Mouse (Mus musculus) liver, embryonic 12.5 days (tissue): Measurements from ENCODE around the gene Pkd1l1. TPM values are rescaled to one million over a fixed set of nuclear protein-coding genes. Genes with fewer than 3 reads are reported as not detected.

Experiments
- ATAC-seq: fragments of 200-750 bp; cut with Nextera tagmentation; 2 replicates; pipeline ENCODE4 v1.8.0; 2017; ENCODE audit warnings: moderate number of reproducible peaks, mild to moderate bottlenecking, moderate library complexity
- H3K27ac ChIP-seq: fragments of 300-500 bp; sonication (generic); 2 replicates; pipeline ENCODE4 v1.5.1; 2016; ENCODE audit warnings: mild to moderate bottlenecking
- H3K27me3 ChIP-seq: fragments of 300-500 bp; sonication (generic); replicated peaks from 2 replicates; pipeline ENCODE4 v1.6.1; 2016; ENCODE audit warnings: mild to moderate bottlenecking, moderate library complexity
- H3K36me3 ChIP-seq: fragments of 300-500 bp; sonication (generic); 2 replicates; pipeline ENCODE4 v1.6.1; 2016; ENCODE audit warnings: mild to moderate bottlenecking, moderate library complexity
- H3K4me1 ChIP-seq: fragments of 300-500 bp; sonication (generic); 2 replicates; pipeline ENCODE4 v1.6.1; 2016
- H3K4me2 ChIP-seq: fragments of 300-500 bp; sonication (generic); 2 replicates; pipeline ENCODE4 v1.6.1; 2016; ENCODE audit warnings: mild to moderate bottlenecking, moderate library complexity
- H3K4me3 ChIP-seq: fragments of 300-500 bp; sonication (generic); 2 replicates; pipeline ENCODE4 v1.5.1; 2016; ENCODE audit warnings: mild to moderate bottlenecking, moderate library complexity
- H3K9ac ChIP-seq: fragments of 300-500 bp; sonication (generic); 2 replicates; pipeline ENCODE4 v1.6.1; 2016; ENCODE audit warnings: mild to moderate bottlenecking, moderate library complexity
- H3K9me3 ChIP-seq: fragments of 300-500 bp; sonication (generic); replicated peaks from 2 replicates; pipeline ENCODE4 v1.6.1; 2016; ENCODE audit warnings: mild to moderate bottlenecking, moderate library complexity
- WGBS: fragments of 180-500 bp; shearing (Covaris S2); methylation state at CpG from one replicate; pipeline ENCODE4 v1.1.7; 2016; ENCODE audit not compliant: insufficient replicate concordance; 5-methylcytosine and 5-hydroxymethylcytosine counted together
- polyA plus RNA-seq: library from polyadenylated mRNA; unstranded; fragments of >200 nt; fragmentation: Nextera tagmentation; extraction: Ambion mirVana; gene quantifications from 2 replicates; pipeline ENCODE4 v1.2.1, GENCODE M21; 2016

Pkd1l1 gene
- polyA plus RNA-seq, 1 experiment from 2014 or later = 0.06 TPM

GRCm38 (mm10) chr11:8972093-8972492, 973 bp downstream of the Pkd1l1 start:
- peak overlapping the region; percentile 57; the same call in 1 of the 2 replicates for H3K27ac ChIP-seq
- no peak overlapping the region for H3K4me3 ChIP-seq
- H3K9me3 ChIP-seq = no peaks in the 10 kb centered on the region
- WGBS = 49% methylated on average over 6 of the region's 6 CpGs
- H3K27me3 ChIP-seq = 0 out of 2 replicates have a peak, but pooled peaks cover 7% of the 10 kb centered on the region
- peak; percentile 79 for ATAC-seq
- H3K4me1 ChIP-seq = peaks cover 45% of the 10 kb centered on the region
- H3K4me2 ChIP-seq = peak overlapping the region; percentile 21
- H3K9ac ChIP-seq = no peak overlapping the region
- no peaks in the 10 kb centered on the region for H3K36me3 ChIP-seq

DNA sequence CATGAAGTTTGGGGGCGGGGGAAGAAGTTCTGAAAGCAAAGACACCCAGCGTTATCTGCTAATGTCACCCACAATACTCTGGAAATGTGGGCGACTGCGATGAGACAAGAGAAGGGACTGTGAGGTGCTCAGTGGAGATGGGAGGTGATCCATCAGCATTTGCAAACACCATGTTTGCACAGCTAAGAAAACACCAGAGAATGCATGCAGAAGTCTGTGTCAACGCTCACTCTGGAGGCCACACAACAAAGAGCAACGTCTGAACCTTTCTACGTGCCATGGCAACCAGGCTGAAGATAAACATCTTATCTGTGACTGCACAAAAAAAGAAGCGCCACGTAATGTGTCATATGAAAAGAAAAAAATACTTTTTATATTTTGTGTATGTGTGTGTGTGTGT, 2.6 kb downstream of the Pkd1l1 start:
- Histone ChIP-seq H3K4me1 (peaks cover 45% of the 10 kb centered on the region), H3K4me2 (peak overlapping the region; percentile 49), H3K27ac (peak overlapping the region; percentile 64), H3K9me3 (no peaks in the 10 kb centered on the region), H3K4me3 (peak overlapping the region; percentile 28), H3K9ac (no peak overlapping the region), H3K27me3 (0 out of 2 replicates have a peak, but pooled peaks cover 7% of the 10 kb centered on the region), H3K36me3 (no peaks in the 10 kb centered on the region)
- peak; percentile 83 for ATAC-seq
- 39% methylated on average over 9 of the region's 9 CpGs for WGBS

GRCm38 (mm10) chr11:8968094-8968493, 5.0 kb downstream of the Pkd1l1 start:
- H3K4me1 ChIP-seq = peaks cover 45% of the 10 kb centered on the region
- H3K4me3 ChIP-seq = no peak overlapping the region
- no peak overlapping the region for H3K27ac ChIP-seq
- no peaks in the 10 kb centered on the region for H3K27me3 ChIP-seq
- H3K9me3 ChIP-seq = no peaks in the 10 kb centered on the region
- WGBS = 76% methylated on average over 7 of the region's 7 CpGs
- H3K9ac ChIP-seq = no peak overlapping the region
- peak overlapping the region; percentile 25; the same call in 1 of the 2 replicates for H3K4me2 ChIP-seq
- peak; percentile 59 for ATAC-seq
- H3K36me3 ChIP-seq = no peaks in the 10 kb centered on the region

DNA sequence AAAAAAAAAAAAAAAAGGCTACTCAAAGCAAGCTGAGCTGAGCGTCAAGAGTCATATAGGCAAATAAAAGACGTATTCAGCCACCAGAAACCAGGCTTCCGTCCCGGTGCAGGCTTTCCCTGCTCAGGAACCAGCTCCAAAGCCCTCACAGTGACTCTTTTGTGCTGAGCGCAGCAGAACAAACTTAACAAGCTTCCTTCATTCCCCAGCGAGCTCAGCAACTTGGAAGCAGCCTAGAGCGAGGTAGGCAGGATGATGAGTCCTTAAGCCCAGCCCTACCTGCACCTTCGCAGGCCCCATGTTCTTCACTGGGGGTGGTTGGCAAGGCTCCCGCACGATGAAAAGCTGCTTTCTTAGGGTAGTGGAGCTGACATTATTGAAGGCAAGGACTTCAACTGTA, 14.5 kb downstream of the Pkd1l1 start:
- H3K4me3 ChIP-seq = no peak overlapping the region
- no peak overlapping the region for H3K4me2 ChIP-seq
- H3K27ac ChIP-seq = no peak overlapping the region
- 68% methylated on average over 10 of the region's 10 CpGs for WGBS
- no peaks in the 10 kb centered on the region for H3K9me3 ChIP-seq
- no peaks in the 10 kb centered on the region for H3K36me3 ChIP-seq
- H3K9ac ChIP-seq = no peak overlapping the region
- no peaks in the 10 kb centered on the region for H3K27me3 ChIP-seq
- no peaks in the 10 kb centered on the region for H3K4me1 ChIP-seq
- no peak for ATAC-seq

DNA sequence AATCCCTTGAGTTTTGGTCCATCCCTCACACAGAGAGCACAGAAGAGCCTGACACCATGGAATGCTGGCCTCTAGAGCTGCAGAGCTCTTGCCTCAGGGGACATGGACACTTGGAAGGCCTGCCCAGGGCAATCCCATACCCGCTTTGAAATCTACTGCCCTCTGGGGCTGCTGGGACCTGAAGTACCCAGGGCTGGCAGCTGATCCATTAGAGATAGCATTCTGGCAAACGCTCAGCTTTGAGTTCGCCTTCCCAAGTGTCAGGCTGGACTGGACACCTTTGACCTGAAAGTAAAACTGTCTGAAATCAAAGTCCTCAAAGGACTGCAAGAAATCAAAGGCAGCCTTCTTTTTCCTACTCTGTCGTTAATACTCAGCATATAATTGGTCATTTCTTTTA, 15.0 kb downstream of the Pkd1l1 start:
- H3K27ac ChIP-seq = no peak overlapping the region
- H3K4me3 ChIP-seq = no peak overlapping the region
- no peak for ATAC-seq
- H3K9me3 ChIP-seq = no peaks in the 10 kb centered on the region
- no peak overlapping the region for H3K9ac ChIP-seq
- no peak overlapping the region for H3K4me2 ChIP-seq
- 64% methylated on average over 4 of the region's 4 CpGs for WGBS
- no peaks in the 10 kb centered on the region for H3K27me3 ChIP-seq
- H3K36me3 ChIP-seq = no peaks in the 10 kb centered on the region
- H3K4me1 ChIP-seq = no peaks in the 10 kb centered on the region

GRCm38 (mm10) chr11:8957023-8957422, 16.0 kb downstream of the Pkd1l1 start:
- H3K27ac ChIP-seq = no peak overlapping the region
- no peak overlapping the region for H3K4me2 ChIP-seq
- H3K9me3 ChIP-seq = no peaks in the 10 kb centered on the region
- no peak overlapping the region for H3K4me3 ChIP-seq
- 50% methylated on average over 6 of the region's 6 CpGs for WGBS
- H3K36me3 ChIP-seq = no peaks in the 10 kb centered on the region
- H3K4me1 ChIP-seq = no peaks in the 10 kb centered on the region
- H3K27me3 ChIP-seq = no peaks in the 10 kb centered on the region
- ATAC-seq = no peak
- H3K9ac ChIP-seq = no peak overlapping the region

- Histone ChIP-seq H3K27me3 (no peaks in the 10 kb centered on the region), H3K4me3 (no peak overlapping the region), H3K4me2 (no peak overlapping the region), H3K27ac (no peak overlapping the region), H3K36me3 (no peaks in the 10 kb centered on the region), H3K4me1 (no peaks in the 10 kb centered on the region), H3K9me3 (no peaks in the 10 kb centered on the region), H3K9ac (no peak overlapping the region)
- WGBS = 10% methylated on average over 1 of the region's 1 CpGs
- ATAC-seq = no peak
These were observed 17.4 kb downstream of the Pkd1l1 start for GRCm38 (mm10) chr11:8955678-8956077.

DNA sequence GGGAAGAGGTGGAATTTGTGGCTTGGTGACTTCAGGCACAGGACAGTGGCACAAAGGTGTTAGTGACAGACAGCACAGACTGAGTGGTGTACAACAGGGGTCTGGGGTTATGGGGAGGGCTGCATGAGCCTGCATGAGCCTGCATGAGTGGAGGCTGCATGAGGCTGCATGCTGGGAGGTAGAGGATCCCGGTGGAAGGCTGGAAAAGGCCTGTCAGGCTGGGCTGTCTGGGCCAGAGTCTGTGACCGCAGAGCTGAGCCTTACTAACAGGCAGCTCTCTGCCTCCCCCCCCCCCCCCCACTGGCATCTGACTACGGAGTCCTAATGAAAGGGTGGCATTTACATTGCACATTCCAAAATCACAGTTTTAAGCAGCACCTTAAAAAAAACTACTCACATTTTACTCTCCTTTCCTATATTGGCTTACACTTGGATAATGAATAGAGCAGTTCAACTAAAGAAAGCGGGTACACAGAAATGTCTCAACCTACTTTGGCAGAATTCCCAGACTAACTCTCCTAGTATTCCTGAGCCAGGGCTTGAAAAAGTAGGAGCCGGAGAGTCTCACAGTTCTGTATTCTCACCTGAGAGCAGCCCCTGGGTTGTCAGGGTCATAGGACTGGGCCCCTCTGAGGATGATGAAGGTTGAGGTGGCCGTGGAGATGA, 23.2 kb downstream of the Pkd1l1 start:
- Histone ChIP-seq H3K36me3 (no peaks in the 10 kb centered on the region), H3K4me2 (no peak overlapping the region), H3K9me3 (no peaks in the 10 kb centered on the region), H3K4me3 (no peak overlapping the region), H3K27ac (no peak overlapping the region), H3K27me3 (no peaks in the 10 kb centered on the region), H3K9ac (no peak overlapping the region), H3K4me1 (no peaks in the 10 kb centered on the region)
- no peak for ATAC-seq
- WGBS = 73% methylated on average over 6 of the region's 6 CpGs

DNA sequence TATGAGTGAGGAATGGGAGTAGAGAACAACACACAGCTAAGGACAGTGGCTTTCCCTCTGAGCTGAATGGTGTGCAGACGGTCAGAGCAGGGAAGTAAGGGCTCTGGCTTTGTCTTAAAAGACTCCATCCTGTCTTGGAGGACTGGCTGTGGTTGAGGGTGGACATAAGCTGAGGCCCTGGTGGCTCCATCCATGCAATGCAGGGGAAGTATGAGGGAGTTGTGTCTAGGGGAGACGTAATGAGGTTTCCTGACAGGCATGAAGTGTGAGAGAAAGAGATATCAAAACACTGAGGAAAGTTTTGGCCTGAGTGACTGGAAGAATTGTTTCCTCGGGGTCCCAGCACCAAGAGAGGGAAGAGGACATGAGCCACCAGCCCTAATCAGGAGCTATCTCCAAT, 24.2 kb downstream of the Pkd1l1 start:
- no peaks in the 10 kb centered on the region for H3K9me3 ChIP-seq
- peaks cover 9% of the 10 kb centered on the region; the same call in 1 of the 2 replicates for H3K4me1 ChIP-seq
- H3K4me3 ChIP-seq = no peak overlapping the region
- H3K27ac ChIP-seq = no peak overlapping the region
- H3K4me2 ChIP-seq = no peak overlapping the region
- H3K27me3 ChIP-seq = no peaks in the 10 kb centered on the region
- no peak for ATAC-seq
- no peak overlapping the region for H3K9ac ChIP-seq
- no peaks in the 10 kb centered on the region for H3K36me3 ChIP-seq
- 36% methylated on average over 3 of the region's 3 CpGs for WGBS

DNA sequence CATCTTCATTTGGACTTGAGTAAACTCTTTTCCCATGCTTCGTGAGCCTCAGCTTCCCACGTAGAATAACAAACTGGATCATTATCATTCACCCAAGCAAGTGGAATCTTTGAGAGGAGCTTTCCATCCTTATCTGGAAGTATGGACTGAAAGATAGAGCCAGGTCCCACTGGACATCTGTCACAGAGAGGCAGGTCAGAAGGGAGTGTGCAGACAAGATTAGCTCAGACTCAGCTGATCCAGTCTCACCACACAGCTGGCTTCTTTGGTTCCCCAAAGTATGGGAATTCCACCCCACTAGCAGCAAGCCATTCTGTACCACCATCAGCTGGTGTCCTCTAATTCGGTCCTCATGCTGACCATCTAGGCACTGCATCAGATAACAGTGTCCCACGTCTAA, 29.0 kb downstream of the Pkd1l1 start:
- Histone ChIP-seq H3K27ac (no peak overlapping the region), H3K4me2 (0 out of 2 replicates have a peak overlapping the region, but pooled peaks have one; percentile 10), H3K9ac (no peak overlapping the region), H3K36me3 (no peaks in the 10 kb centered on the region), H3K4me3 (no peak overlapping the region), H3K4me1 (peaks cover 13% of the 10 kb centered on the region; the same call in 1 of the 2 replicates), H3K27me3 (no peaks in the 10 kb centered on the region), H3K9me3 (no peaks in the 10 kb centered on the region)
- WGBS = 20% methylated on average over 4 of the region's 4 CpGs
- ATAC-seq = peak; percentile 81

DNA sequence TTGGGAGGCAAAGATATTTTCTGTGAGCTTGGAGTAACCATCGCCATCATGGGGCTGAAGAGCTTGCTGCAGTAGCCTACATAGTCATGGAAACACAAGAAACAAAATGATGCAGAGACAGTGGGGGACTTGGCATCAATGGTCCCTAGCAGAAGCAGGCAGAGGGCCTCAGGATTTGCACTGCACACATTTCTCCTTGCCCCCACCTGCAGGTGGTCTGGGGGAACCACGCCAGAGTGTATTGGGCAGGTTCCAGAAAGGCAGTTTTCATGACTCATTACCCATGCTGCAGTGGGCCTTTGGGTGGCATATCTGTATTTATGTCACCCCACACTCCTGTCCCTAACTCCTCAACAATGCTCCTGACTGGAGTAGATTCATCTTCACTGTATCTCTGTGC, 30.6 kb downstream of the Pkd1l1 start:
- Histone ChIP-seq H3K27ac (no peak overlapping the region), H3K36me3 (no peaks in the 10 kb centered on the region), H3K4me2 (no peak overlapping the region), H3K9me3 (no peaks in the 10 kb centered on the region), H3K9ac (no peak overlapping the region), H3K27me3 (no peaks in the 10 kb centered on the region), H3K4me1 (peaks cover 13% of the 10 kb centered on the region; the same call in 1 of the 2 replicates), H3K4me3 (no peak overlapping the region)
- no peak; the same call in 1 of the 2 replicates for ATAC-seq
- WGBS = 55% methylated on average over 2 of the region's 2 CpGs

GRCm38 (mm10) chr11:8936431-8937110, 36.5 kb downstream of the Pkd1l1 start:
- WGBS = 67% methylated on average over 9 of the region's 9 CpGs

More at GRCm38 (mm10) chr11:8936431-8937110, 36.5 kb downstream of the Pkd1l1 start:
- Histone ChIP-seq H3K27me3 (no peaks in the 10 kb centered on the region), H3K36me3 (no peaks in the 10 kb centered on the region), H3K4me3 (no peak overlapping the region), H3K4me2 (no peak overlapping the region), H3K9ac (no peak overlapping the region), H3K4me1 (no peaks in the 10 kb centered on the region), H3K9me3 (no peaks in the 10 kb centered on the region), H3K27ac (no peak overlapping the region)
- no peak for ATAC-seq
